Mouse (Mus musculus) ES-Bruce4 (cell line): Measurements from ENCODE around the gene Klhdc7b.

ENCODE experiments used
- CTCF ChIP-seq: IDR thresholded peaks from one replicate; pipeline ENCODE4 v1.8.1; 2011; ENCODE audit warnings: low read depth, low read length
- EP300 ChIP-seq: IDR thresholded peaks from 2 replicates; pipeline ENCODE4 v1.6.1; 2011; ENCODE audit warnings: low read depth, low read length; ENCODE audit not compliant: insufficient read depth
- POLR2A ChIP-seq: IDR thresholded peaks from one replicate; pipeline ENCODE4 v1.8.1; 2011; ENCODE audit warnings: low read length; ENCODE audit not compliant: insufficient read depth

DNA sequence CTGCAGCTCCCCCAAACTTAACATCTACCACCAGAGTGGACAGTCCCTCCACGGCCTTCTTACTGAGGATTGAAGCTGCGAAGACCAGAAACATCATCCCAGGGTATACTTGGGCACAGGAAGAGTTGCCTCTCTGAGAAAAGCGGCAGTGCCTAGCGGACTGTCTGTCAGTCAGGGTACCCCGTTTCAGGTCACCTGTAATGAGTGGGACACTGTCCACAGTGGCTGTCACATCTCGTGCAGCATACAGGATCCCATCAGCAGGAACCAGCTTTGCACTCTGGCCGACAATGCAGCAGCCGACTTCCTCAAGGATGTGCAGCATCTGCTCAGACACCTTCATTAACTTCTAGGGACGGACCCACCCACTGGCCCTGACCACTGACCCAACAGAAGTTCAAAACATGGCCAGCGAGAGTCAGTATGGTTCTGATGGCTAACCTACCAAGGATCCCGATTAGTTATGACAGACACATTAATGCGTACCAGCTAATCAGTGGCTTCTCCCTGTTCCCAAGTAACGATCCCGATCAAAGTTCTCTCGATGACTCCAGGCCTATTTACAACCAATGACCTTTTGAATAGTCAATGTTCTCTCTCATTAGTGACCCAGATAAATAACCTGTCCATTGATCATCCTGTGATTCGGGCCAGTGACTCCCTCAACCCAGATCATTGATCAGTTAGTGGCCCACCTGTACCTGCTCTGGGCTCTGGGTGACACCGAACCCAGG lies 9.7 kb upstream of the Klhdc7b start:
- no peak for TF ChIP-seq CTCF
- TF ChIP-seq POLR2A = no peak
- TF ChIP-seq EP300 = no peak
